Mouse (Mus musculus): Measurements from ENCODE around the gene Arhgef10l. TPM values are rescaled to one million over a fixed set of nuclear protein-coding genes. Genes with fewer than 3 reads are reported as not detected.

The Arhgef10l gene
- polyA plus RNA-seq, 1 experiment from 2014 or later, result 12.1 TPM

DNA sequence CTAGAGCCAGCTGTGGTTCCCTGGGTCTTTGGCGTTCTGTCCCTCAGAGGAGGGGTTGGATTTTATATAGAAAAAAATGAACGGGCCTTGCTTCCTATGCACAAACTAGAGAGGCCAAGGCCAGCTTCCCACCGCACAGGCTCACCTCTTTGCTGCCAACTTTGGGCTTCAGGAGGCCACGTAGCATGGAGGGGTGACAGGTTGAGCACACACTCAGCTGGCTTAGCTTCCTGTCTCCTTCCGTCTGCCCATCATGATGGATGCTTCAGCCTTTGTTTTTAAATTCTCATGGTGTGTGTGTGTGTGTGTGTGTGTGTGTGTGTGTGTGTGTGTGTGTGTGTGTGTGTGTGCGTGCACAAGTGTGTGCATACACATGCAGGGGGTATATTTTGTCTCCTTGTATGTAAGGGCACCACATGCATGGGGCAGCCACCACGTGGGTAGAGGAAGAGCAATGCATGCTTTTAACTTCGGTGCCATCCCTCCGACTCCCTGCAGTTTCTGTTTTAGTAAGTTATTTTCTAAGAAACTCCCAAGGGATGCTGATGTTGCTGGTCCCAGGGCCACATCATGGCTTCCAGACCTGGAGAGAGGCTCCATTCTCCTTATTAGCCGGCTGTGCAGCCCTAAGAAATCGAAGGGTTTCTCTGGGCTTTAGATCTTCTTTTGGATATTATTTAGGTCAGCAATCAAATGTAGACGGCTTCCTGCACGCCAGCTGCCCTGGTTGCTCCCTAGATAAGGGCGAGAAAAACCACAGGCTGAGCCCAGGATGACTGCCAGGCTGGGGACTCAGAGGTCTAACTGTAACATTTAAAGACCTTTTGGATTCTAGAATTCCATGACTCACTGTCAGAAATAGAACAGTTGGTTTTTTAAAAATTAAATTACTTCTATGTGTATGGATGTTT lies 30.1 kb upstream of the Arhgef10l start:
- Histone ChIP-seq H3K27ac (ENCODE audit: low read length) (no peak overlapping the region), H3K27me3 (replicated peaks; ENCODE audit: control insufficient read depth, insufficient read depth, low read length) (0 out of 2 replicates have a peak, but pooled peaks cover 8% of the 10 kb centered on the region), H3K36me3 (ENCODE audit: control insufficient read depth, insufficient read depth, low read length) (no peaks in the 10 kb centered on the region), H3K9me3 (ENCODE audit: control insufficient read depth, low read length) (no peaks in the 10 kb centered on the region), H3K4me1 (ENCODE audit: control insufficient read depth, insufficient read depth, low read length) (peaks cover 7% of the 10 kb centered on the region; the same call in 1 of the 2 replicates), H3K9ac (ENCODE audit: low read depth, low read length) (no peak overlapping the region), H3K4me2 (ENCODE audit: low read depth, low read length) (no peak overlapping the region), H3K4me3 (ENCODE audit: low read length) (no peak overlapping the region)
- no peak for ATAC-seq
- WGBS, result 70% methylated on average over 14 of the region's 14 CpGs

DNA sequence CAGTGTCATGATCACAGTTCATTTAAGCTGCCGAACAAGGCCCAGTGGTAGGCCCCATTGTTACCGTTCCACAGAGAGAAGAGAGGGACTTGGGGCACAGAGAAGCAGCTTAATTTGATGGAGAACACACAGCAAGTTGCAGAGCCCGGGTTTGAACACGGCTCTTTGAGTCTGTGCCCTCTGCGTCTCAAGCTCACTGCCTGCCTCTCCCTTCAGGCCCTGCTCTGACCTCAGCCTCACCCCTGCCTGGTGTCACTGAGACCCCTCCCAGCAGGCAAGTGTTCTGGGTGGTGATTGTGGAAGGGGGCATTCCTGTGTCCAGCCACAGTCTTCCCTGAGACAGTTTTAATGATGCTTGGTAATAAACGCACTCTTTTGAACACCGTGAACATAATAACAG lies 29.3 kb upstream of the Arhgef10l start:
- Histone ChIP-seq H3K27me3 (replicated peaks; ENCODE audit: control insufficient read depth, insufficient read depth, low read length) (0 out of 2 replicates have a peak, but pooled peaks cover 8% of the 10 kb centered on the region), H3K9me3 (ENCODE audit: control insufficient read depth, low read length) (no peaks in the 10 kb centered on the region), H3K4me2 (ENCODE audit: low read depth, low read length) (no peak overlapping the region), H3K4me1 (ENCODE audit: control insufficient read depth, insufficient read depth, low read length) (no peaks in the 10 kb centered on the region), H3K27ac (ENCODE audit: low read length) (no peak overlapping the region), H3K9ac (ENCODE audit: low read depth, low read length) (no peak overlapping the region), H3K36me3 (ENCODE audit: control insufficient read depth, insufficient read depth, low read length) (no peaks in the 10 kb centered on the region), H3K4me3 (ENCODE audit: low read length) (no peak overlapping the region)
- no peak for ATAC-seq
- whole genome bisulfite sequencing, result 79% methylated on average over 7 of the region's 7 CpGs

DNA sequence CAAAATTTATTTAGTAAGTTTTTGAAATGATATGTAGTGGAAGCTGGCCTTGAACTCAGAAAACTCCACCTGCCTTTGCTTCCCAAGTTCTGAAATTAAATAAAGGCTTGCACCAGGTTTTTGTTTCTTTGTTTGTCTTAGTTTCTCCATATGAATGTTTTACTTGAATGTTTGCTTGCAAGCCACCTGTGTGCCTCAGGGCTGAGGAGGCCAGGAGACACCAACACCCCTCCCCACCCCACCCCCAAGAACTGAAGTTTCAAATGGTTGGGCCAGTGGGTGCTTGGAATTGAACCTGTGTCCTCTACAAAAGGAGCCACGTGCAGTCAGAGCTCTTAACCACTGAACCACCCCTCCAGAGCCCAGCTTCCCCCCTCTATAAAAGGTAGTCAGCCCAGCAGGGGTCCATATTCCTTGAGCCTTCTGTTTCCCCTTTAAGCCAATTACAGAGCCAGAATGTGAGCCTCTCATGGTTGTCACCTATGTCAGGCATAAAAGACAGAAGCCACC lies 28.8 kb upstream of the Arhgef10l start:
- no peak overlapping the region for H3K4me3 ChIP-seq (ENCODE audit: low read length)
- no peak overlapping the region for H3K4me2 ChIP-seq (ENCODE audit: low read depth, low read length)
- no peaks in the 10 kb centered on the region for H3K9me3 ChIP-seq (ENCODE audit: control insufficient read depth, low read length)
- WGBS, result 47% methylated on average over 1 of the region's 1 CpGs
- no peak overlapping the region for H3K9ac ChIP-seq (ENCODE audit: low read depth, low read length)
- no peak overlapping the region for H3K27ac ChIP-seq (ENCODE audit: low read length)
- no peak for ATAC-seq
- no peaks in the 10 kb centered on the region for H3K4me1 ChIP-seq (ENCODE audit: control insufficient read depth, insufficient read depth, low read length)
- 0 out of 2 replicates have a peak, but pooled peaks cover 7% of the 10 kb centered on the region for H3K27me3 ChIP-seq (replicated peaks; ENCODE audit: control insufficient read depth, insufficient read depth, low read length)
- no peaks in the 10 kb centered on the region for H3K36me3 ChIP-seq (ENCODE audit: control insufficient read depth, insufficient read depth, low read length)

DNA sequence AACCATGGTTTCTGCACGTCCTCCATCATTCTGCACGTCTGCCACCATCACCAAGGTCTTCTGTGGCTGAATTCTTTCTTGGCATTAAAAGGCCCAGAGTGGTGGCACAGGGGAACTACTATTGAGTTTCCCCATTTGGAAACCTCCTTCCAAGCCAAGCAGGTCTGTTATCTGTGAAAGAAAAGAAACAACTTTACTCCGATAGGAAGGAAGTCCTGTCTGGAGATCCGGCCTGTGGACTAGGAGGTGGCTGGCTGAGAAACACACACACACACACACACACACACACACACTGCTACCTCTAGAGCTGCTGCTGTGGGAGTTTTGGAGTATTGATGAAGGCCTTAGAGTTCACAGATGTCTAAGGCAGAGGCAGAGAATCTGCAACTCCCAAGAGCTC lies 27.7 kb upstream of the Arhgef10l start:
- no peak overlapping the region for H3K4me3 ChIP-seq (ENCODE audit: low read length)
- WGBS, result 70% methylated on average over 4 of the region's 4 CpGs
- H3K36me3 ChIP-seq (ENCODE audit: control insufficient read depth, insufficient read depth, low read length), result no peaks in the 10 kb centered on the region
- no peaks in the 10 kb centered on the region for H3K27me3 ChIP-seq (replicated peaks; ENCODE audit: control insufficient read depth, insufficient read depth, low read length)
- H3K4me1 ChIP-seq (ENCODE audit: control insufficient read depth, insufficient read depth, low read length), result no peaks in the 10 kb centered on the region
- no peak overlapping the region for H3K4me2 ChIP-seq (ENCODE audit: low read depth, low read length)
- no peak overlapping the region for H3K9ac ChIP-seq (ENCODE audit: low read depth, low read length)
- no peak for ATAC-seq
- no peaks in the 10 kb centered on the region for H3K9me3 ChIP-seq (ENCODE audit: control insufficient read depth, low read length)
- H3K27ac ChIP-seq (ENCODE audit: low read length), result no peak overlapping the region

DNA sequence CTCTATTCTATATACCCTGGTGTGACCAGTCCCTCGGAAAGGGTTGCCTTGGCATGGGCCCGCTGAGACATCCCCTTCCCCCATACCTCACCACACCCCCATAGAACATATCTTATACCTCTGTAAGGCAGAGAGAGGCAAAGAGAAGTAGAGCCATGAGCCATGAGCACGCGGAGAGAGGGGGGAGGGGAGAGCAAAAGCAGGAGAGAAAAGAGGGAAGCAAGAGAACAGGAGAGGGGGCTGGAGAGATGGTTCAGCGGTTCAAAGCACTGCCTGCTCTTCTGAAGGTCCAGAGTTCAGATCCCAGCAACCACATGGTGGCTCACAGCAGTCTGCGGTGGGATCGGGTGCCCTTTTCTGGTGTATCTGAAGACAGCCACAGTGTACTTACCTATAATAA lies 25.7 kb upstream of the Arhgef10l start:
- Histone ChIP-seq H3K4me3 (ENCODE audit: low read length) (no peak overlapping the region), H3K4me1 (ENCODE audit: control insufficient read depth, insufficient read depth, low read length) (no peaks in the 10 kb centered on the region), H3K9me3 (ENCODE audit: control insufficient read depth, low read length) (no peaks in the 10 kb centered on the region), H3K9ac (ENCODE audit: low read depth, low read length) (no peak overlapping the region), H3K27me3 (replicated peaks; ENCODE audit: control insufficient read depth, insufficient read depth, low read length) (no peaks in the 10 kb centered on the region), H3K27ac (ENCODE audit: low read length) (no peak overlapping the region), H3K36me3 (ENCODE audit: control insufficient read depth, insufficient read depth, low read length) (no peaks in the 10 kb centered on the region), H3K4me2 (ENCODE audit: low read depth, low read length) (no peak overlapping the region)
- ATAC-seq, result no peak
- WGBS, result 76% methylated on average over 7 of the region's 7 CpGs

DNA sequence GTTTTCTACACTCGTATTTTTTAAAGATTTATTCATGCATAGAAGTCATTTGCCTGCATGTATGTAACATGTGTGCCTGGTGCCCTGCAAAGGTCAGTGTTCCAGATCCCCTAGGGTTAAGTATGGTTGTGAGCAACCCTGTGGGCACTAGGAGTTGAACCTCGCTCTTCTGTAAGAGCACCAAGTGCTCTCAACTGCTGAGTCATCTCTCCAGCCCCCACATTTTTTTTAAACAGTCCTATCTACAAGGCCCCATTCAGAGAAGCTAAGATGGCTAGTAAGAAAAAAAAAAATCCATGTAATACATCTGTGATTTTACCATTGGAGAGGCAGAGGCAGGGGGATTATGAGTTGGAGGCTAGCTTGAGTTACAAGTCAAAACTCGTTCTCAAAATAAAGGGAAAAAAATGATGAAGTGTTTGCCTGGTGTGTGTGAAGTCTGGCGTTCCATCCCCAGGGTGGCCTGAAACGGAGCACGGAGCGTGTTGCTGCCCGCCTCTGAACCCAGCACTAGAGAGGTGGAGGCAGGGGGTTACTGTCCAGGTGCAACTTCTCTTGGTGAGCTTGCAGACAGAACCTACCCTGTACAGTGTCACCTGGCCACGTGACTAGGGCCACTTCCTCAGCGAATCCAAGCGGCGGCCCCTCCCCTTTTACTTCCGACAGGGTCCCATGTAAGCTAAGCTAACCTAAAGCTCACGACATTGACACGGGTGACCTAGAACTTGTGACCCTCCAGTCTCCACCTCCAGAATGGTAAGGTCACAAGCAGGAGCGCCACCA lies 24.3 kb upstream of the Arhgef10l start:
- Histone ChIP-seq H3K4me3 (ENCODE audit: low read length) (no peak overlapping the region), H3K36me3 (ENCODE audit: control insufficient read depth, insufficient read depth, low read length) (no peaks in the 10 kb centered on the region), H3K4me2 (ENCODE audit: low read depth, low read length) (no peak overlapping the region), H3K9ac (ENCODE audit: low read depth, low read length) (no peak overlapping the region), H3K27me3 (replicated peaks; ENCODE audit: control insufficient read depth, insufficient read depth, low read length) (no peaks in the 10 kb centered on the region), H3K9me3 (ENCODE audit: control insufficient read depth, low read length) (no peaks in the 10 kb centered on the region), H3K27ac (ENCODE audit: low read length) (no peak overlapping the region), H3K4me1 (ENCODE audit: control insufficient read depth, insufficient read depth, low read length) (peaks cover 3% of the 10 kb centered on the region)
- 66% methylated on average over 16 of the region's 16 CpGs for WGBS
- ATAC-seq, result no peak

DNA sequence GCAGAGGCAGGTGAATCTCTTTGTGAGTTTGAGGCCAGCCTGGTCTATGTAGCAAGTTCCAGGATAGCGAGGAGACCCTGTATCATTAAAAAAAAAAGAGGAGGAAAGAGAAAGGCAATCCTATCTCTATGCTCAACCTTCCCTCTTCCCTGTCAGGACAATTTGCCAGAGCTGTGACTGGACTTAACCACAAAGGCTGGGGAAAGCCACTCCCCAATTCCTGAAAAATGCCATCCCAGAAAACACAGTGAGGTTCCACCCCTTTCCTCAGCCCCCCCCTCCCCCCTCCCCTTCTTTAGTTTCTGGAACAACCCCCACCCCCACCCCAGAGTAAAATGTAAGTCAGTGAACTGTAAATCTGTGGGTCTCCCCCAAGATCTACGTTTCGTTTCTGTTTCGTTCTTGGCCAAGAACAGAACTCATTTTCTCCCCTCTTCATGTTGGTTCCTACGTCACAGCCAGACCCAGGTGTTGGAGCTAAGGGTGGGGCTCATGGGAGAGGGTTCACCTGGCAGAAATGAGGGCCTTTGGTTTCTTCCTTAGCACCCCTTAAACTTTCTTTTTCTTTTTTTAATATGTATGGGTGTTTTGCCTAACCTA lies 23.1 kb upstream of the Arhgef10l start:
- Histone ChIP-seq H3K27me3 (replicated peaks; ENCODE audit: control insufficient read depth, insufficient read depth, low read length) (no peaks in the 10 kb centered on the region), H3K4me3 (ENCODE audit: low read length) (no peak overlapping the region), H3K9me3 (ENCODE audit: control insufficient read depth, low read length) (no peaks in the 10 kb centered on the region), H3K27ac (ENCODE audit: low read length) (no peak overlapping the region), H3K9ac (ENCODE audit: low read depth, low read length) (no peak overlapping the region), H3K36me3 (ENCODE audit: control insufficient read depth, insufficient read depth, low read length) (no peaks in the 10 kb centered on the region), H3K4me1 (ENCODE audit: control insufficient read depth, insufficient read depth, low read length) (peaks cover 14% of the 10 kb centered on the region), H3K4me2 (ENCODE audit: low read depth, low read length) (no peak overlapping the region)
- WGBS, result 85% methylated on average over 5 of the region's 5 CpGs
- no peak for ATAC-seq

DNA sequence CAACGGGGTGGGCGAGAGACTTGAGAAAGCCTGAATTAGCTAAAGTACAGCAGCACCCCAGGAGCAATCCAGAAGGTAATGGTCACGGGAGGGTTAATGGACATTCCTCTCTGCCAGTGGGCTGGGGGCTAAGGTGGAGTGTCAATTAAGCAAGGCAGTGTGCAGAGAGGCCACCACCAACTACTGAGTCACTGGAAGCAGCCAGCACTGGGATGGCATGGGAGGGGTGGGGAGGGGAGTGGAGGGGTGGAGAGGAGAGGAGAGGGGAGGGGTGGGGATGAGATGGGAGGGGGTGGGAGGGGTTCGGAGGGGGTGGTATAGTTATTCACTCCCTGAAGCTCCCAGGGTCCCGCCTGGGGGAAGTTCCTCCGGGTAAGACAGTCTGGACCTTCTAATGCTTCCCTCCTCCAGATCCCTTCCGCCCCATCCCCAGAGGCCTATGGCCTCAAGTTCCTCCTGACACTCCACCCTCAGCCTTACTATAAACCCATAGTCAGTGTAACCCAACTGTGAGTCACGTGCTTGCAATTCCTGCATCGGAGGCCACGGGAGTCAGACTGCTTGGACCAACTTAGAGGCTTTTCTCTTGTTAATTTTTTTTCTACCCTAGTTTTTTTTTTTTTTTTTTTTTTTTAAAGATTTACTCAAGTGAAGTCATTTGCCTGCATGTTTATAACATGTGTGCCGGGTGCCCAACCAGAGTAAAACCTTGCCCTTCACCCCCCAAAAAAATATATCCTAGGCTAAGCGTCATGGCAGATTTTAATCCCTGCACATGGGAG lies 22.4 kb upstream of the Arhgef10l start:
- no peak overlapping the region for H3K4me2 ChIP-seq (ENCODE audit: low read depth, low read length)
- H3K4me3 ChIP-seq (ENCODE audit: low read length), result no peak overlapping the region
- 57% methylated on average over 12 of the region's 12 CpGs for WGBS
- H3K4me1 ChIP-seq (ENCODE audit: control insufficient read depth, insufficient read depth, low read length), result peaks cover 19% of the 10 kb centered on the region
- H3K9ac ChIP-seq (ENCODE audit: low read depth, low read length), result no peak overlapping the region
- H3K27ac ChIP-seq (ENCODE audit: low read length), result no peak overlapping the region
- no peaks in the 10 kb centered on the region for H3K36me3 ChIP-seq (ENCODE audit: control insufficient read depth, insufficient read depth, low read length)
- no peaks in the 10 kb centered on the region for H3K9me3 ChIP-seq (ENCODE audit: control insufficient read depth, low read length)
- H3K27me3 ChIP-seq (replicated peaks; ENCODE audit: control insufficient read depth, insufficient read depth, low read length), result no peaks in the 10 kb centered on the region
- no peak; the same call in 1 of the 2 replicates for ATAC-seq
